Mouse (Mus musculus) adrenal gland, postnatal 14 days (tissue): ENCODE data around the gene Glrb. TPM values are rescaled to one million over a fixed set of nuclear protein-coding genes. Genes with fewer than 3 reads are reported as not detected.

ENCODE experiments used
- DNase-seq: peaks from one replicate; pipeline ENCODE4 v3.0.0; 2021; ENCODE audit warnings: mixed read lengths
- long read RNA-seq, 2 experiments: library from polyadenylated mRNA; stranded (forward); transcript quantifications; one replicate each; pipeline ENCODE4 v2.0.0; 2021
- total RNA-seq: library from RNA; stranded (reverse); gene quantifications from 2 replicates; pipeline ENCODE4 v1.2.3, GENCODE M21; 2021

Gene Glrb
- 8.1 and 9.9 TPM in 2 replicates for total RNA-seq
- long read RNA-seq, experiment 1, transcript Glrb-201 (10 exons, 3,029 nt) = major isoform, 5 of 9 reads
- long read RNA-seq, experiment 1, partial matches to known transcripts = 1 of 9 reads
- long read RNA-seq, experiment 1, other reads (novel, unspliced or antisense) = 3 of 9 reads
- long read RNA-seq, experiment 2, transcript Glrb-201 (10 exons, 3,029 nt) = major isoform, 10 of 14 reads
- long read RNA-seq, experiment 2, partial matches to known transcripts = 0 of 14 reads
- long read RNA-seq, experiment 2, other reads (novel, unspliced or antisense) = 3 of 14 reads

DNA sequence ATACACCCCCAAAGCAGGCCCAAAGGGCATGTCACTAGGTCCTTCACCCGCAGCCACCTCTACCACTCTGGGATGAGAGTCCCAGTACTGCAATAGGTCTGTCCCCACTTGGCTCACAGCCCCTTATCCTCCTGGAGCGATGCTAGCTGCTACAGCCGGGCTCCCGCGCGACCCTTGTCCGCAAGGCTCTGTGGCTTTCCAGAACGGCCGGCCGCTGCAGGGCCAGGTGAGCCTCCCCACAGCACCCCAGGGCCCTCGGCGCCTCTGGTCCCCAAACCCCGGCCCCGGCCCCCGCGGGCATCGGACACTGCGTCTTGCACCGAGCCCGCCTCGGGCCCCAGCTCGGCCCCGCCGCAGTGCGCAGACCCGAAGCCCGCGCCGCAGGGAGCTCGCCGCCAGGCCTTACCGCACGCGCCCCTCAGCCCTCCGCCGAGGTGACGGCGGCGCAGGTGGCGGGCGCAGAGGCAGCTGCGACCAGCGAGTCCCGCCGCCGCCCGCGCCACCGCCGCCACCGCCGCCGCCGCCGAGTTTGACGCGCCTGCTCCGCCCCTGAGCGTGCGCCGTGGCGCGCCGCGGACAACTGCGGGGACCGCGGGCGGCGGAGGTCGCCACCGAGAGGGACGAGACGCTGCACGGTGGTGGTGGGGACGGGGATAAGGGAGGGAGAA lies at the start of gene Glrb:
Glrb (minus strand) TSS at position 550 of the 668 bp plus-strand sequence.
- peak; percentile 73 for DNase-seq

DNA sequence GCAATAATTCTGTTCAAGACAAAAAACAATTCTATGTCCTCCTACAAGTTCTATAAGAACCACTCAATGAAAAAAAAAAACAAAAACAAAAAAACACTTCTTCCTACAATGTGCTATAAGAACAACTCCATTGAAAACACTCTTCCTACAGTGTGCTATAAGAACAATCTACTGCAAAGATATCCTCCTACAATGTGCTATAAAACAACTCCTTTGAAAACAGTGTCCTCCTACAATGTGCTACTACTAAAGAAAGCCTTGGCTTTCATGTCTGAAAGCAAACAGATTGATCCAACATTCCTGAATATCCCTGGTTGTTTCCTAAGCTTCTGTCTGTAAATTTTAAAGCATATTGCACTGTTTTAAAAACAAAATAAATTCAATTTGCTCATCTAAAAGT lies 46.5 kb upstream of the Glrb start:
- no peak for DNase-seq

GRCm38 (mm10) chr3:80958591-80958990 lies 45.1 kb upstream of the Glrb start:
- DNase-seq = peak; percentile 69

DNA sequence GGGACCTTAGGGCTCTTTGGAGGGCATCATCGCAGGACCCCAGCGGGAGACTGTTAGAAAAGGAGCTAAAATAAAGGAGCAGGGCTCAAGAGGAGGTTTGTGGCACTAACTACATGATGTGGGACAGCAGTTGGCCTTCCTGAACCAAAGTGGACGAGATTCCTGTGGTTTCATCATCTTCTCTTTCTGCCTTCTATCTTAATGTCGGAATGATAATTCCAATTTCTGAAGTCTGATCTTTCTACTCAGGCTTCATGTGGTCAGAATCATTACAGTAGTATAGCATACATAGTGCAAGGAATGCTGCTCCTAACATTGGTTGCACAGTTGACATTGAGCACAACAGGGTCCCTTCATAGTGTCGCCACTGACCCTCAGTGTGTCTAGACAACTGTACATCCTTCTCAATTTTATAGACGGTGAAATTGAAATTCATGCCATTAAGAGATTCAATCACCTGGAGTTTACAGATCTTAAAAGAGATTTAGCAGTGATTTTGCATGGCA lies 372 bp upstream of the Glrb start:
- no peak for DNase-seq

DNA sequence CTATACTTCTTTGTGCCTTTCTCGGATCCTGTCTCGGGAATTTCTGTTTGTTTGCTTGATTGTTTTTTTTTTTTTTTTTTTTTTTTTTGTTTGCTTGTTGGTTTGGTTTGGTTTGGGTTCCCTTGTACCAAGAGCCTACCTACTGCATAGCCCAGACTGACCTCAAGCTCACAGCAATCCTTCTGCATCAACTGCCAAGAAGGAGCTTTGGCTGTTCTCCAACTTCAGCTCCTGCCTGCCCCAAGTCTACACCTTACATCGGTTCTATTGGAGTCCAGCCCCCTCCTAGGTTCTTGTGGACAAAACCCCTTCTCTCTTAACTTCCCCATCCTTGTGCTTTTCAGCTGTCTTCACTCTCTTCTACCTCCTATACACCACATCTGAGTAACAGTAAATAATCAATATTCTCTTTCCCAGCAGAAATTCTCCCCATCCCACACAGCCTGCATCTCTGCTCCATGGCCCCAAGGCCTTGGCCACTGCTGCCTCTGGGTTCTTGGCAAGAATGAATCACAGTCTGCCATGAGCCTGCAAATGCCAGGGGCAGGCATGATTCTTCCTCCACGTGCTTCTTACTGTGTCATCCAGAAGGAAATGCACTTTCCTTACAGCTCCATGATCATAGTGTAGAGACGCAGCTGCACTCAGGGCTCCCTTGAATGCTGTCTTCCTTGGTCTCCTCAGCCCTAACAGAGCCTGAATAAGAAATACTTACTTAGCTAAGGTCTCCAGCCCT lies 18.5 kb downstream of the Glrb start:
- peak; percentile 52 for DNase-seq

- no peak for DNase-seq
Measured at GRCm38 (mm10) chr3:80894328-80894727, 19.1 kb downstream of the Glrb start.

GRCm38 (mm10) chr3:80893055-80893690 lies 20.3 kb downstream of the Glrb start:
- DNase-seq = no peak

- peak; percentile 19 for DNase-seq
Measured at GRCm38 (mm10) chr3:80891087-80891486, 22.4 kb downstream of the Glrb start.

GRCm38 (mm10) chr3:80885174-80885573 lies 28.3 kb downstream of the Glrb start:
- no peak for DNase-seq

- no peak for DNase-seq
Measured at GRCm38 (mm10) chr3:80883601-80884000, 29.9 kb downstream of the Glrb start.

- no peak for DNase-seq
Measured at GRCm38 (mm10) chr3:80880660-80881293, 32.7 kb downstream of the Glrb start.

- no peak for DNase-seq
Measured at GRCm38 (mm10) chr3:80878571-80878970, 34.9 kb downstream of the Glrb start.

DNA sequence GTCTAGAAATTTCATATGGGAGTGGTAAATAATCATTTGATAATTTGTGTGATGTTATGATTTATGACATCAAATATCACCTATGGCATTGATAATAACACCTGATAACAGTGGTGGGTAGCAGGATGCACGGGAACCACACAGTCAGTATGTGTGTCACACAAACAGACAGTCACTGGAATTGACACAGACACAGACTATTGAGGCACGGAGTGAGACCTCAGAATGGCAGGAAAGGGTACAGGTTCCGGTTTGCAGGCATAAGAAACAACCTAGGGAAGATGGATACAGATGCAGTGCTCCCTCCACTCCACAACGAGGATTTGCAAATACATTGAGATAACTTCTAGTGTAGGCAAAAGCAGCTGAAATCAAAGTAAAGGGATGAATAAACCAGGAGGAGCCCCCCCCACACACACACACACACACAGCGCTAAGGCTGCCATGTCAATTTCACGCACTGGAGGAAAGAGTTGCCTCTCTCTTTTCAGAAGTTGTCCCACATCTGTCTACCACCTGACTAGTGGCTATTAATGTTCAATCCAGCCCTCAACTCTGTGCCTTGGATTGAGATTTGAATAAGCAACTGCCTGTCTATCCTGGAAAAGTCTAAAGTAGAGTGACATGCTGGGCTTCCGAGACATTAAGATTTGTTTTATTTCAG lies 38.6 kb downstream of the Glrb start:
- no peak for DNase-seq

DNA sequence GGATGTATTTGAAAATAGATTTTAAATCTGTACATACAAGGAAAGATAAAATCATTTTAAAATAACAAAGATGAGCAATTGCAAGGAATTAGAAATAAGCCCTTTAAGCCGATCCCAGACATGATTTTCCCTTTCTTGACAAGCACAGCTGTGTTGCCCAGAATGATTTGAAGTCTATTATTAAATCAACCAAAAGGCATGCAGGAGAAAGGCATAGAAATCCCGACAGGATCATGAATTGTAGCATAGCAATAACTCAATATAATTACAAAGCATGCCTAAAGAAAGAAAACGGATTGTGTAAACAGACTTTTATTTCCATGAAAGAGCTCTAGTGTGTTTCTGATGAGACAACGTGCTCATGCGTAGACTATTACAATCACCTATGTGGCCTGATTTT lies 39.4 kb downstream of the Glrb start:
- DNase-seq = no peak

GRCm38 (mm10) chr3:80871472-80872171 lies 41.8 kb downstream of the Glrb start:
- DNase-seq = no peak

DNA sequence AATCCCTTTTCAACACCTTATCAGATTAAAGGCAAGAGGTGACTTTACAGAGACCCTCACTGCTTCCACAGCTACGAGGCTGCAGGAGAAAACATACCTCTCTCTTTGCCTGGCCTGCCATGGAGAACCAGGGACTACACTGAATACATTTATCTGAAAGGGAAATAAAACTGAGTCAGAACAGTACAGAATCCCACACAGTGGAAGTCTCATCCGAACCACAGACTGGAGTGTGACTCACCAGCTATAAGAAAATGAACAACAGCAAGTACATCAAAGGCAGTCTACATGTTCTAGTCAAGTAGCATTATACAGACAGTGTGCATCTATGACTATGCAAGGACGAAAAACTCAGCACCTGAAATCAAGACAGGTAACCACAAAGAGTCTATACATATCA lies 46.1 kb downstream of the Glrb start:
- DNase-seq = no peak

DNA sequence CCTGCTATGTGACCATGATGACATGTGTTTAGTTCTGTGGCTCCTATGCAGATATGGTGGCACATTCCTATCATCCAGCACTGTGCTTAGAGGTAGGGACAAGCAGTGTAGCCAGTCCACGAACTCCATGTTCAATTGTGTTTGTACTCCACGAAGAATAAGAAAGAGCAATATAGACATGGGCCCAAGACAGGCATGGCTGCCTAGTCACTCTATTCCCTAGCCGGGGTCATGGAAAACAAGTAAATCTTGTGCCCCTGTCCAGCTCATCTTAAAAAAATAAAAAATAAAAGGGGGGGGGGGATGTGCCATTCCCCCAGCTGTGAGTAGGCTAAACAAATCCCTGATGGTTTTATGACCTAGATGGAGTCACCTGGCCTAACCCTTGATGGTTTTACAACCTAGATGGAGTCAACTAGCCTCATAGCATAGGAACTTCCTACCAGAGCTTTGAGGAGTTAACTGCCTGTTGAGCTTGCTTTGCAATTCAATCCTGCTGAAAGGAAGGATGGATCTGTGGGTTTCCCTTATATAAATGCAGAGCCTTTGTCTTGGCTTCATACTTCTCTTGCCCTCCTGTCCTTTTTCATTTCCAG lies 60.5 kb downstream of the Glrb start:
- DNase-seq = no peak

DNA sequence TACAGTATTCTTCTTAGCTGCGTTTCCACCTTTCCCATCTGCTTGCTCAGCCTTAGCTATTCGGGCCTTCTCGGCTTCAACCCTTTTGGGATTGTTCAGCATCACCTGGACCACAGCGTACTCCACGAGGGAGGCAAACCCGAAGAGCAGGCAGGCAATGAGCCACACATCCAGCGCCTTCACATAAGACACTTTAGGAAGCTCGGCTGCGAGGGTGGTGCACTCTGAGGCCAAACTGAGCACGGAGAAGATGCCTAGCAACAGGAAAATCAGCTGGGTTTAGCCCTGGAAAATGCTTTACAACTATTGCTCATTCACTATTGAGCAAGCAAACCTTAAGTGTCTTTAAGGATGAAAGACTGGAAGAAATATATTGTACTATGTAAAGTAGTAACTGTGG lies 62.5 kb downstream of the Glrb start:
- no peak for DNase-seq

- DNase-seq = no peak
Measured at GRCm38 (mm10) chr3:80845634-80846033, 67.8 kb downstream of the Glrb start.

- no peak for DNase-seq
Measured at GRCm38 (mm10) chr3:80839845-80840244, 73.6 kb downstream of the Glrb start.
